Mouse (Mus musculus) CH12.LX (cell line): ENCODE measurements at regions not wholly inside any gene's neighbourhood (a gene's known extent, or its start where the extent isn't known, plus 50 kb on each side); places are given as distances from the start of the nearest gene placed in this dataset.

ENCODE experiments used
- BHLHE40 ChIP-seq: IDR thresholded peaks from 2 replicates; pipeline ENCODE4 v1.6.1; 2011; ENCODE audit warnings: mild to moderate bottlenecking, low read depth, low read length, improper control_type of control experiment
- CTCF ChIP-seq, 2 experiments: IDR thresholded peaks in 1 of 2; conservative IDR thresholded peaks in 1 of 2; 2 replicates each; pipeline ENCODE4 v1.5.1; 2011 to 2012; ENCODE audit warnings: low read depth in 2 of 2, low read length in 2 of 2, improper control_type of control experiment in 1 of 2, inconsistent platforms in 1 of 2, mild to moderate bottlenecking in 1 of 2, moderate library complexity in 1 of 2
- EP300 ChIP-seq: IDR thresholded peaks from 2 replicates; pipeline ENCODE4 v1.6.1; 2011; ENCODE audit warnings: low read length, improper control_type of control experiment
- HCFC1 ChIP-seq: IDR thresholded peaks from 2 replicates; pipeline ENCODE4 v1.6.1; 2012; ENCODE audit warnings: low read depth, mild to moderate bottlenecking, inconsistent platforms, low read length, improper control_type of control experiment
- JUND ChIP-seq: conservative IDR thresholded peaks from 2 replicates; pipeline ENCODE4 v1.6.1; 2011; ENCODE audit warnings: low read depth, low read length, improper control_type of control experiment
- MAFK ChIP-seq: IDR thresholded peaks from 2 replicates; pipeline ENCODE4 v1.6.1; 2011; ENCODE audit warnings: low read length, improper control_type of control experiment; ENCODE audit not compliant: insufficient replicate concordance
- MAZ ChIP-seq: IDR thresholded peaks from 2 replicates; pipeline ENCODE4 v1.6.1; 2012; ENCODE audit warnings: low read depth, mild to moderate bottlenecking, inconsistent platforms, low read length, improper control_type of control experiment, moderate library complexity
- NELFE ChIP-seq: IDR thresholded peaks from 2 replicates; pipeline ENCODE4 v1.6.1; 2011; ENCODE audit warnings: low read depth, low read length, improper control_type of control experiment
- NRF1 ChIP-seq: IDR thresholded peaks from 2 replicates; pipeline ENCODE4 v1.6.1; 2014; ENCODE audit warnings: low read depth, mild to moderate bottlenecking, inconsistent platforms, low read length, improper control_type of control experiment, moderate library complexity
- POLR2A ChIP-seq: IDR thresholded peaks from 2 replicates; pipeline ENCODE4 v1.6.1; 2011; ENCODE audit warnings: low read depth, mild to moderate bottlenecking, improper control_type of control experiment, low read length
- RAD21 ChIP-seq: IDR thresholded peaks from 2 replicates; pipeline ENCODE4 v1.6.1; 2011; ENCODE audit warnings: low read depth, mild to moderate bottlenecking, low read length, improper control_type of control experiment, moderate library complexity
- SIN3A ChIP-seq: IDR thresholded peaks from 2 replicates; pipeline ENCODE4 v1.6.1; 2012; ENCODE audit warnings: low read length, improper control_type of control experiment, inconsistent platforms
- ZMIZ1 ChIP-seq: IDR thresholded peaks from 2 replicates; pipeline ENCODE4 v1.6.1; 2012; ENCODE audit warnings: low read depth, mild to moderate bottlenecking, inconsistent platforms, low read length, improper control_type of control experiment
- ZNF384 ChIP-seq: IDR thresholded peaks from 2 replicates; pipeline ENCODE4 v1.6.1; 2012; ENCODE audit warnings: low read depth, low read length, improper control_type of control experiment, inconsistent platforms

GRCm38 (mm10) chr11:17686806-17687205, 266.9 kb downstream of the Etaa1 start:
- TF ChIP-seq POLR2A (no peak), RAD21 (no peak), BHLHE40 (no peak), MAZ (no peak), CTCF (conservative IDR thresholded peaks at IDR 0.05 in 1 of 2, IDR thresholded peaks at IDR 0.05 in 1 of 2; ENCODE audit: low read depth in 2 of 2, low read length in 2 of 2) (no peak), SIN3A (no peak), ZNF384 (no peak), EP300 (no peak), NELFE (no peak), ZMIZ1 (no peak), MAFK (no peak), HCFC1 (no peak), NRF1 (no peak), JUND (no peak)
